Mouse (Mus musculus): Measurements from ENCODE around the gene Spint2.

Spint2 gene

GRCm38 (mm10) chr7:29281201-29282073, at the start of gene Spint2:
Gene Spint2 (minus strand): TSS chr7:29281912.
- DNase-seq (ENCODE audit: low spot score in 2 of 2), result peak; percentile 31 to 50

- no peak for DNase-seq (ENCODE audit: low spot score in 2 of 2)
These were observed 47.3 kb upstream of the Spint2 start for GRCm38 (mm10) chr7:29328984-29329383.

- no peak for DNase-seq (ENCODE audit: low spot score in 2 of 2)
These were observed 45.4 kb upstream of the Spint2 start for GRCm38 (mm10) chr7:29327087-29327486.

GRCm38 (mm10) chr7:29319337-29320307, 37.9 kb upstream of the Spint2 start:
- no peak for DNase-seq (ENCODE audit: low spot score in 2 of 2)

- DNase-seq (ENCODE audit: low spot score in 2 of 2), result no peak
These were observed 36.6 kb upstream of the Spint2 start for GRCm38 (mm10) chr7:29318115-29318911.

- no peak for DNase-seq (ENCODE audit: low spot score in 2 of 2)
These were observed 35.8 kb upstream of the Spint2 start for GRCm38 (mm10) chr7:29317558-29317957.

GRCm38 (mm10) chr7:29316976-29317375, 35.3 kb upstream of the Spint2 start:
- DNase-seq (ENCODE audit: low spot score in 2 of 2), result no peak

- DNase-seq (ENCODE audit: low spot score in 2 of 2), result no peak
These were observed 34.5 kb upstream of the Spint2 start for GRCm38 (mm10) chr7:29316137-29316734.

- no peak for DNase-seq (ENCODE audit: low spot score in 2 of 2)
These were observed 33.3 kb upstream of the Spint2 start for GRCm38 (mm10) chr7:29314844-29315628.

GRCm38 (mm10) chr7:29313572-29314261, 32.0 kb upstream of the Spint2 start:
- DNase-seq (ENCODE audit: low spot score in 2 of 2), result no peak

GRCm38 (mm10) chr7:29313051-29313450, 31.3 kb upstream of the Spint2 start:
- DNase-seq (ENCODE audit: low spot score in 2 of 2), result no peak

GRCm38 (mm10) chr7:29309749-29310148, 28.0 kb upstream of the Spint2 start:
- no peak for DNase-seq (ENCODE audit: low spot score in 2 of 2)

- DNase-seq (ENCODE audit: low spot score in 2 of 2), result no peak
These were observed 27.6 kb upstream of the Spint2 start for GRCm38 (mm10) chr7:29309221-29309721.

- peak; percentile 54 to 59 for DNase-seq (ENCODE audit: low spot score in 2 of 2)
These were observed 25.8 kb upstream of the Spint2 start for GRCm38 (mm10) chr7:29307350-29308104.

GRCm38 (mm10) chr7:29306619-29307018, 24.9 kb upstream of the Spint2 start:
- DNase-seq (ENCODE audit: low spot score in 2 of 2), result no peak

- DNase-seq (ENCODE audit: low spot score in 2 of 2), result no peak
These were observed 24.4 kb upstream of the Spint2 start for GRCm38 (mm10) chr7:29306108-29306507.

GRCm38 (mm10) chr7:29305263-29305988, 23.7 kb upstream of the Spint2 start:
- no peak for DNase-seq (ENCODE audit: low spot score in 2 of 2)

Measured in spleen, postnatal 14 days (tissue).